Mouse (Mus musculus) CH12.LX (cell line): ENCODE results near the gene Ptdss2.

Source experiments
- CTCF ChIP-seq, 2 experiments: IDR thresholded peaks in 1 of 2; conservative IDR thresholded peaks in 1 of 2; 2 replicates each; pipeline ENCODE4 v1.5.1; 2011 to 2012; ENCODE audit warnings: low read depth in 2 of 2, low read length in 2 of 2, improper control_type of control experiment in 1 of 2, inconsistent platforms in 1 of 2, mild to moderate bottlenecking in 1 of 2, moderate library complexity in 1 of 2
- ELF1 ChIP-seq: IDR thresholded peaks from 2 replicates; pipeline ENCODE4 v1.6.1; 2014; ENCODE audit warnings: low read depth, mild to moderate bottlenecking, inconsistent platforms, low read length, improper control_type of control experiment
- JUND ChIP-seq: conservative IDR thresholded peaks from 2 replicates; pipeline ENCODE4 v1.6.1; 2011; ENCODE audit warnings: low read depth, low read length, improper control_type of control experiment
- MAX ChIP-seq: IDR thresholded peaks from 2 replicates; pipeline ENCODE4 v1.6.1; 2011; ENCODE audit warnings: low read length, improper control_type of control experiment
- NRF1 ChIP-seq: IDR thresholded peaks from 2 replicates; pipeline ENCODE4 v1.6.1; 2014; ENCODE audit warnings: low read depth, mild to moderate bottlenecking, inconsistent platforms, low read length, improper control_type of control experiment, moderate library complexity
- PAX5 ChIP-seq: IDR thresholded peaks from 2 replicates; pipeline ENCODE4 v1.6.1; 2012; ENCODE audit warnings: low read length, inconsistent platforms, mixed read lengths
- POLR2A ChIP-seq: IDR thresholded peaks from 2 replicates; pipeline ENCODE4 v1.6.1; 2011; ENCODE audit warnings: low read depth, mild to moderate bottlenecking, improper control_type of control experiment, low read length

GRCm38 (mm10) chr7:141094487-141095205 is 27.5 kb upstream of the Ptdss2 start:
- TF ChIP-seq CTCF (conservative IDR thresholded peaks at IDR 0.05 in 1 of 2, IDR thresholded peaks at IDR 0.05 in 1 of 2; ENCODE audit: low read depth in 2 of 2, low read length in 2 of 2) (no peak), POLR2A (no peak), PAX5 (no peak), NRF1 (no peak), ELF1 (no peak), JUND (no peak), MAX (no peak)
